Mouse (Mus musculus): ENCODE data around the gene Brms1l. TPM values are rescaled to one million over a fixed set of nuclear protein-coding genes. Genes with fewer than 3 reads are reported as not detected.

Brms1l gene
- polyA plus RNA-seq, 1 experiment: 23.1 TPM

GRCm38 (mm10) chr12:55859409-55860349, 23.6 kb downstream of the Brms1l start:
- H3ac ChIP-seq (ENCODE audit: control insufficient read depth, insufficient read length): no peak overlapping the region
- TF ChIP-seq POLR2AphosphoS2 (IDR thresholded peaks at IDR 0.05; ENCODE audit: insufficient read length, low read depth) (no peak), POLR2A (IDR thresholded peaks at IDR 0.05; ENCODE audit: insufficient read length, low read depth) (no peak), MYOD1 (IDR thresholded peaks at IDR 0.05; ENCODE audit: control insufficient read depth in 1 of 3, insufficient read length in 2 of 3, low read depth in 2 of 3) (no peak), SRF (IDR thresholded peaks at IDR 0.05; ENCODE audit: control insufficient read depth, insufficient read length, low read depth) (no peak), E2F4 (IDR thresholded peaks at IDR 0.05; ENCODE audit: insufficient read depth) (no peak), USF1 (IDR thresholded peaks at IDR 0.05; ENCODE audit: low read depth) (no peak), TCF3 (IDR thresholded peaks at IDR 0.05; ENCODE audit: insufficient read length, low read depth) (no peak), MAX (IDR thresholded peaks at IDR 0.05; ENCODE audit: low read depth) (no peak), MYOG (IDR thresholded peaks at IDR 0.05; ENCODE audit: control insufficient read depth in 1 of 3, insufficient read depth in 1 of 3, insufficient read length in 2 of 3, low read depth in 2 of 3) (no peak), REST (IDR thresholded peaks at IDR 0.05; ENCODE audit: insufficient read depth, insufficient read length) (no peak), TCF12 (IDR thresholded peaks at IDR 0.05; ENCODE audit: insufficient read depth, poor library complexity, severe bottlenecking) (no peak), CEBPB (IDR thresholded peaks at IDR 0.05; ENCODE audit: insufficient read depth, poor library complexity, severe bottlenecking) (no peak)
- peaks cover 29% of the 10 kb centered on the region for H3K36me3 ChIP-seq (ENCODE audit: control insufficient read depth, insufficient read depth)

GRCm38 (mm10) chr12:55860631-55861030, 24.5 kb downstream of the Brms1l start:
- H3K4me2 ChIP-seq (ENCODE audit: low read depth): no peak overlapping the region
- TF ChIP-seq POLR2A (IDR thresholded peaks at IDR 0.05; ENCODE audit: insufficient read length, low read depth) (no peak), POLR2AphosphoS2 (IDR thresholded peaks at IDR 0.05; ENCODE audit: insufficient read length, low read depth) (no peak), CEBPB (IDR thresholded peaks at IDR 0.05; ENCODE audit: insufficient read depth, poor library complexity, severe bottlenecking) (no peak), E2F4 (IDR thresholded peaks at IDR 0.05; ENCODE audit: insufficient read depth) (no peak), SRF (IDR thresholded peaks at IDR 0.05; ENCODE audit: control insufficient read depth, insufficient read length, low read depth) (no peak), MAX (IDR thresholded peaks at IDR 0.05; ENCODE audit: low read depth) (no peak), USF1 (IDR thresholded peaks at IDR 0.05; ENCODE audit: low read depth) (no peak), REST (IDR thresholded peaks at IDR 0.05; ENCODE audit: insufficient read depth, insufficient read length) (no peak), TCF3 (IDR thresholded peaks at IDR 0.05; ENCODE audit: insufficient read length, low read depth) (no peak), MYOG (IDR thresholded peaks at IDR 0.05; ENCODE audit: control insufficient read depth in 1 of 3, insufficient read depth in 1 of 3, insufficient read length in 2 of 3, low read depth in 2 of 3) (no peak), MYOD1 (IDR thresholded peaks at IDR 0.05; ENCODE audit: control insufficient read depth in 1 of 3, insufficient read length in 2 of 3, low read depth in 2 of 3) (no peak)
- H3K27me3 ChIP-seq (ENCODE audit: control insufficient read depth, insufficient read depth, insufficient read length): no peaks in the 10 kb centered on the region
- H3K4me3 ChIP-seq: no peak overlapping the region
- peaks cover 36% of the 10 kb centered on the region for H3K36me3 ChIP-seq (ENCODE audit: control insufficient read depth, insufficient read depth)
- no peaks in the 10 kb centered on the region for H3K79me2 ChIP-seq (ENCODE audit: control insufficient read depth, insufficient read depth)
- H3ac ChIP-seq (ENCODE audit: control insufficient read depth, insufficient read length): no peak overlapping the region

More at GRCm38 (mm10) chr12:55859409-55860349, 23.6 kb downstream of the Brms1l start:
- no peaks in the 10 kb centered on the region for H3K79me2 ChIP-seq (ENCODE audit: control insufficient read depth, insufficient read depth)
- no peaks in the 10 kb centered on the region for H3K27me3 ChIP-seq (ENCODE audit: control insufficient read depth, insufficient read depth, insufficient read length)
- no peak overlapping the region for H3K4me3 ChIP-seq
- no peak overlapping the region for H3K4me2 ChIP-seq (ENCODE audit: low read depth)

GRCm38 (mm10) chr12:55867738-55868137, 31.6 kb downstream of the Brms1l start:
- no peak for TF ChIP-seq SRF (IDR thresholded peaks at IDR 0.05; ENCODE audit: control insufficient read depth, insufficient read length, low read depth)
- TF ChIP-seq USF1 (IDR thresholded peaks at IDR 0.05; ENCODE audit: low read depth): no peak
- TF ChIP-seq POLR2AphosphoS2 (IDR thresholded peaks at IDR 0.05; ENCODE audit: insufficient read length, low read depth): no peak
- no peak for TF ChIP-seq POLR2A (IDR thresholded peaks at IDR 0.05; ENCODE audit: insufficient read length, low read depth)
- TF ChIP-seq TCF3 (IDR thresholded peaks at IDR 0.05; ENCODE audit: insufficient read length, low read depth): no peak
- no peak for TF ChIP-seq MAX (IDR thresholded peaks at IDR 0.05; ENCODE audit: low read depth)
- no peak for TF ChIP-seq MYOD1 (IDR thresholded peaks at IDR 0.05; ENCODE audit: control insufficient read depth in 1 of 3, insufficient read length in 2 of 3, low read depth in 2 of 3)
- no peak for TF ChIP-seq REST (IDR thresholded peaks at IDR 0.05; ENCODE audit: insufficient read depth, insufficient read length)
- no peak for TF ChIP-seq E2F4 (IDR thresholded peaks at IDR 0.05; ENCODE audit: insufficient read depth)
- TF ChIP-seq MYOG (IDR thresholded peaks at IDR 0.05; ENCODE audit: control insufficient read depth in 1 of 3, insufficient read depth in 1 of 3, insufficient read length in 2 of 3, low read depth in 2 of 3): no peak
- TF ChIP-seq TCF12 (IDR thresholded peaks at IDR 0.05; ENCODE audit: insufficient read depth, poor library complexity, severe bottlenecking): no peak
- TF ChIP-seq CEBPB (IDR thresholded peaks at IDR 0.05; ENCODE audit: insufficient read depth, poor library complexity, severe bottlenecking): no peak
- Histone ChIP-seq H3K4me3 (no peak overlapping the region), H3K27me3 (ENCODE audit: control insufficient read depth, insufficient read depth, insufficient read length) (no peaks in the 10 kb centered on the region), H3ac (ENCODE audit: control insufficient read depth, insufficient read length) (no peak overlapping the region), H3K36me3 (ENCODE audit: control insufficient read depth, insufficient read depth) (peaks cover 37% of the 10 kb centered on the region), H3K4me2 (ENCODE audit: low read depth) (no peak overlapping the region), H3K79me2 (ENCODE audit: control insufficient read depth, insufficient read depth) (no peaks in the 10 kb centered on the region)

GRCm38 (mm10) chr12:55869622-55870322, 33.6 kb downstream of the Brms1l start:
- Histone ChIP-seq H3K27me3 (ENCODE audit: control insufficient read depth, insufficient read depth, insufficient read length) (no peaks in the 10 kb centered on the region), H3K79me2 (ENCODE audit: control insufficient read depth, insufficient read depth) (no peaks in the 10 kb centered on the region), H3K36me3 (ENCODE audit: control insufficient read depth, insufficient read depth) (peaks cover 37% of the 10 kb centered on the region), H3ac (ENCODE audit: control insufficient read depth, insufficient read length) (no peak overlapping the region), H3K4me2 (ENCODE audit: low read depth) (no peak overlapping the region), H3K4me3 (no peak overlapping the region)
- TF ChIP-seq POLR2A (IDR thresholded peaks at IDR 0.05; ENCODE audit: insufficient read length, low read depth) (no peak), REST (IDR thresholded peaks at IDR 0.05; ENCODE audit: insufficient read depth, insufficient read length) (no peak), E2F4 (IDR thresholded peaks at IDR 0.05; ENCODE audit: insufficient read depth) (no peak), CEBPB (IDR thresholded peaks at IDR 0.05; ENCODE audit: insufficient read depth, poor library complexity, severe bottlenecking) (no peak), MAX (IDR thresholded peaks at IDR 0.05; ENCODE audit: low read depth) (no peak), TCF3 (IDR thresholded peaks at IDR 0.05; ENCODE audit: insufficient read length, low read depth) (no peak), POLR2AphosphoS2 (IDR thresholded peaks at IDR 0.05; ENCODE audit: insufficient read length, low read depth) (no peak), SRF (IDR thresholded peaks at IDR 0.05; ENCODE audit: control insufficient read depth, insufficient read length, low read depth) (no peak)
